Mouse (Mus musculus) ES-E14 (cell line): ENCODE data around the gene Oprl1. TPM values are rescaled to one million over a fixed set of nuclear protein-coding genes. Genes with fewer than 3 reads are reported as not detected.

Experiments
- DNase-seq: peaks from one replicate; pipeline ENCODE4 v3.0.0-alpha.2; 2013; ENCODE audit warnings: low read depth, low spot score
- H3K27ac ChIP-seq: 2 replicates; pipeline ENCODE4 v1.5.1; 2012; ENCODE audit warnings: low read depth, mild to moderate bottlenecking, low read length, moderate library complexity, mixed read lengths; ENCODE audit not compliant: poor library complexity, insufficient read depth, severe bottlenecking
- H3K36me3 ChIP-seq: 2 replicates; pipeline ENCODE4 v1.6.1; 2012; ENCODE audit warnings: mild to moderate bottlenecking, low read length, moderate library complexity, mixed read lengths; ENCODE audit not compliant: control insufficient read depth, poor library complexity, insufficient read depth, severe bottlenecking
- H3K4me1 ChIP-seq, 2 experiments: fragments of 150-350 bp in 1 of 2; sonication (generic) in 1 of 2; 2 replicates each; pipeline ENCODE4 v1.6.1; 2012; ENCODE audit warnings: low read length in 2 of 2, mild to moderate bottlenecking in 1 of 2, mixed read lengths in 1 of 2; ENCODE audit not compliant: control insufficient read depth in 2 of 2, insufficient read depth in 2 of 2, poor library complexity in 1 of 2
- H3K4me3 ChIP-seq, 2 experiments: fragments of 150-350 bp in 1 of 2; sonication (generic) in 1 of 2; 2 replicates each; pipeline ENCODE4 v1.5.1; 2012; ENCODE audit warnings: low read length in 2 of 2, low read depth in 1 of 2, mild to moderate bottlenecking in 1 of 2, mixed read lengths in 1 of 2; ENCODE audit not compliant: insufficient read depth in 1 of 2, poor library complexity in 1 of 2, severe bottlenecking in 1 of 2
- H3K9ac ChIP-seq: 2 replicates; pipeline ENCODE4 v1.6.1; 2012; ENCODE audit warnings: low read depth, mild to moderate bottlenecking, low read length, mixed read lengths; ENCODE audit not compliant: poor library complexity, insufficient read depth, severe bottlenecking
- H3K9me3 ChIP-seq: fragments of 150-350 bp; sonication (generic); 2 replicates; pipeline ENCODE4 v1.6.1; 2012; ENCODE audit warnings: low read depth, mild to moderate bottlenecking, low read length; ENCODE audit not compliant: control insufficient read depth, insufficient read depth
- CHD2 ChIP-seq: IDR thresholded peaks from 2 replicates; pipeline ENCODE4 v1.6.1; 2014; ENCODE audit warnings: mild to moderate bottlenecking, low read depth, low read length, inconsistent platforms
- HCFC1 ChIP-seq: IDR thresholded peaks from 2 replicates; pipeline ENCODE4 v1.6.1; 2012; ENCODE audit warnings: low read length, inconsistent platforms, borderline replicate concordance; ENCODE audit not compliant: insufficient read depth
- MAFK ChIP-seq: IDR thresholded peaks from 2 replicates; pipeline ENCODE4 v1.6.1; 2014; ENCODE audit warnings: mild to moderate bottlenecking, low read depth, low read length, inconsistent platforms; ENCODE audit not compliant: insufficient read depth
- ZC3H11A ChIP-seq: IDR thresholded peaks from 2 replicates; pipeline ENCODE4 v1.6.1; 2012; ENCODE audit warnings: low read depth, mild to moderate bottlenecking, inconsistent platforms, low read length, borderline replicate concordance
- ZNF384 ChIP-seq: IDR thresholded peaks from 2 replicates; pipeline ENCODE4 v1.6.1; 2012; ENCODE audit warnings: low read depth, low read length, inconsistent platforms
- in situ Hi-C, 2 experiments: fragments of 600-800 bp; cut with MboI; formaldehyde crosslinking; loops; one replicate each; pipeline ENCODE4 v1.15.1; 2025; ENCODE audit warnings: low sequenced_read_pairs in 2 of 2, inconsistent platforms in 1 of 2; ENCODE audit not compliant: unreplicated experiment in 2 of 2
- total RNA-seq: library from RNA; depleted of rRNA; stranded (reverse); fragments of 300-350 nt; gene quantifications from 2 replicates; pipeline ENCODE4 v1.2.3, GENCODE M21; 2012

Oprl1 gene
- total RNA-seq, 1 experiment: 2.9 TPM

DNA sequence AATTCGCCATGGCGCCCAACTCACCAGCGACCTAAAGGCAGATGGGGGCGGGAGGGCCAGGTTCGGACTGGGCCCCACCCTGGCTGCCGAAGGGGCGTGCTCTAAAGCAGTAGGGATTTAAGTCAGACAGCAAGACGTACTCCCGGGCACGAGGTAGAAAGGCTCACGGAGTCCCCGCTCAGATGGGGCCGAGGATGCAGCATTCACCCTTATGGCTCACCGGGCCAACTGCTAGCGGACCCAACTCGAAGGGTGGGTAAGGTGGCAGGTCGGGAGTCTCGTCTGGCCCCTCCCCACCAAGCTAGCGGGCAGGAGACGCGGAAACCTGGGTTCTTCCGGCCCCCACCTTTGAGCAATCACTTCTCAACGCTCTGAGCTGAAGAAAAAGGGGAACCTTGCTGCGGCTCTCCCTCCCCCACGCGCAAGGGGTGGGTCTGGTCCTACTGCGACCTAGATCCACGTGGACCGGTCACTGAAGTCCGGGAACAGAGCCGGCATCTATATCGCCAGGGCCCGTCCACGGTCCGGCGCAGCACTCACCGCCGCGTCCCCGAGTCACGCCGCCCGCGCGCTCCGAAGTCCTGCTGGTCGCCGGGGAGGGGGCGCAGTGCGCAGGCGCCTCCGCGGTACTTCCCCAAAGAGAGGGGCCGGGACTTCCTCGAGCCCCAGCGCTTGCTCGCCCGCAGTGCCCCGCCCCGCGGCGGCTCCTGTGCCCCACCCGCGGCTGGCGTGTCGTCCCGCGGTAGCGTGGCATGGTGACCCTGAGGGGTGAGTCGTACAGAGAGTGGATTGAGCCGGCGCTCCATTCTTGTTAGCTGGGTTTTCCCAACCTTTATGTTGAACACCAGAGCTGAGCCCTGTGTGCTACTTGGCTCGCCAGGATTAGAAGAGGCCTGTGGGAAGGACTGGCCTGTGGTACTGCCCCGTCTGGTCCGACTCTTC lies 21.2 kb upstream of the Oprl1 start, which contains the start of gene Rgs19:
TSS of gene Rgs19 (minus strand) at position 639 of the 942 bp plus-strand sequence.
- Histone ChIP-seq H3K9ac (peak within 1 kb of the TSS; percentile 88), H3K4me3 (peak within 1 kb of the TSS; percentile 78 to 83), H3K27ac (no peak within 1 kb of the TSS), H3K9me3 (no peaks in the 10 kb centered on the region), H3K36me3 (peaks cover 12% of the 10 kb centered on the region; the same call in 1 of the 2 replicates), H3K4me1 (peaks cover 0 to 7% of the 10 kb centered on the region in 2 experiments; a peak in 1 of 4 replicates)
- in situ Hi-C loops: no loop called here
- no peak for DNase-seq
- TF ChIP-seq MAFK (no peak), HCFC1 (no peak), ZNF384 (no peak), ZC3H11A (no peak), CHD2 (no peak)

DNA sequence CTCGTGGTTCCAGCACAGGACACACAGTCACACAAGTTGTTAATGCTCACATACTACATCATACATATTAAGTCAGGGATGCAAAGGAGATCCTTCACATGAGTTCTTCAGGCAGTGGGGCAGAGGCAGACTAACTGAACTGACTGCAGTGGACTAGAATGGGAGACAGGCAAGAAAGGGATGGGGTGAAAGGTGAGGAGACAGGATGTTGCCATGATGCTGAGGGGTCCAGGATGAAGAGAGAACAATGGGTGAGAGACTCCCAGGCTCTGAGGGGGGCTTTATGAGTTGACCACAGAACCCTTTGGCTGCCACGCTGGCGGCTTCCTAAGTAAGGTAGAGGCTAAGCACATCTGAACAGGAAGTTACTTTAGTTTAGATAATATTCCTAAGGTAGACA lies 20.2 kb upstream of the Oprl1 start:
- no peak for DNase-seq
- no peak overlapping the region for H3K27ac ChIP-seq
- peak overlapping the region in 1 of 2 experiments; percentile 83; a peak in 1 of 4 replicates for H3K4me3 ChIP-seq
- H3K9me3 ChIP-seq: no peaks in the 10 kb centered on the region
- peaks cover 3% of the 10 kb centered on the region; the same call in 1 of the 2 replicates for H3K36me3 ChIP-seq
- in situ Hi-C loops: no loop called here
- H3K4me1 ChIP-seq: peaks cover 0 to 7% of the 10 kb centered on the region in 2 experiments; a peak in 1 of 4 replicates
- no peak for TF ChIP-seq ZNF384
- no peak for TF ChIP-seq ZC3H11A
- TF ChIP-seq HCFC1: no peak
- TF ChIP-seq MAFK: no peak
- TF ChIP-seq CHD2: no peak
- H3K9ac ChIP-seq: no peak overlapping the region

DNA sequence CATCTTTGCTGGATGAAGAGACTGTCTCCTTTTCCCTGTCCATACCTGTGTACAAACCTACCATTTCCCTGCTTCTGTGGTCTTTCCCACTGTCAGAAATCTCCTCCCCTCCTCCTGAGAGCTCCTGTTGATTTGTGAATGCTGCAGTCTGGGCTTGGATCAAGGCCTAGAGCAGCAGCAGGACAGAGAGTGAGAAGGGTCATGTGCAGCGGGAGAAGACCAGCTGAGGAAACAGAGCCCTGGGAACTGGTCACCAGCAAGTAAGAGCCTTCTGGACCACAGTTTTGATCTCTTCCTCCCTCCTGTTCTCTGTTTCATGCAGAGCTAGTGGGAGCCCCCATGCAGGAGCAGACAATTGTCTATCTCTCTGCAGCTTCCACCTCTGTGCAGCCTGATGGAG lies 19.0 kb upstream of the Oprl1 start:
- no peak overlapping the region for H3K9ac ChIP-seq
- no peaks in the 10 kb centered on the region for H3K9me3 ChIP-seq
- H3K4me3 ChIP-seq: no peak overlapping the region
- in situ Hi-C loops: no loop called here
- TF ChIP-seq ZC3H11A: no peak
- no peak for TF ChIP-seq CHD2
- no peak for TF ChIP-seq MAFK
- no peak for TF ChIP-seq HCFC1
- no peak for TF ChIP-seq ZNF384
- no peak for DNase-seq
- no peaks in the 10 kb centered on the region for H3K36me3 ChIP-seq
- peaks cover 0 to 7% of the 10 kb centered on the region in 2 experiments; a peak in 1 of 4 replicates for H3K4me1 ChIP-seq
- no peak overlapping the region for H3K27ac ChIP-seq

GRCm38 (mm10) chr2:181696801-181697420 lies 17.9 kb upstream of the Oprl1 start:
- no peak for DNase-seq
- no peaks in the 10 kb centered on the region for H3K36me3 ChIP-seq
- H3K9ac ChIP-seq: peak overlapping the region; percentile 64
- H3K4me1 ChIP-seq: peaks cover 0 to 7% of the 10 kb centered on the region in 2 experiments; a peak in 1 of 4 replicates
- H3K27ac ChIP-seq: no peak overlapping the region
- no peak for TF ChIP-seq ZC3H11A
- in situ Hi-C loops: no loop called here
- H3K4me3 ChIP-seq: peak overlapping the region; percentile 31 to 60
- no peaks in the 10 kb centered on the region for H3K9me3 ChIP-seq
